Comparison of ENCODE assay signal across 17 mouse cellular contexts in genomic region chr4:139234261-139234660, GRCm38 (mm10).
"Had no signal": no experiment of that assay in that cellular context is flagged by ENCODE, and none has a peak within 500 bp of the region (broad histone marks: within the 10 kb centered on the region; RNA-seq: fewer than 3 reads in every experiment).

No protein-coding gene starts in this region.

- H3K27me3 ChIP-seq: liver, embryonic 13.5 days; megakaryocyte, embryonic 14.5 days; midbrain, embryonic 13.5 days; neural tube, embryonic 13.5 days; stomach, embryonic 15.5 days had no signal

- H3K27ac ChIP-seq: kidney, postnatal 0 days; liver, embryonic 13.5 days; midbrain, embryonic 10.5 days; midbrain, embryonic 13.5 days; neural tube, embryonic 13.5 days; stomach, embryonic 15.5 days had no signal

- H3K4me2 ChIP-seq: liver, embryonic 13.5 days; lung, embryonic 14.5 days; midbrain, embryonic 13.5 days; neural tube, embryonic 13.5 days; stomach, embryonic 15.5 days had no signal

- H3K36me3 ChIP-seq: stomach, embryonic 15.5 days had no signal

- H3K9ac ChIP-seq: liver, embryonic 13.5 days; lung, embryonic 14.5 days; midbrain, embryonic 13.5 days; neural tube, embryonic 13.5 days; stomach, embryonic 15.5 days had no signal

- H3K4me3 ChIP-seq: liver, embryonic 13.5 days; midbrain, embryonic 10.5 days; midbrain, embryonic 13.5 days; myocyte; neural tube, embryonic 13.5 days; stomach, embryonic 15.5 days had no signal

- DNase-seq: kidney, adult 2 months; kidney, postnatal 25 days; liver, embryonic 13.5 days; lung, embryonic 14.5 days; retina, postnatal 1 day; right cerebral cortex, postnatal 25 days; spleen, adult 18-20 months; thymus, postnatal 25 days had no signal

- H3K9me3 ChIP-seq: liver, embryonic 13.5 days; megakaryocyte, embryonic 14.5 days; midbrain, embryonic 10.5 days; midbrain, embryonic 13.5 days; neural tube, embryonic 13.5 days; stomach, embryonic 15.5 days had no signal

- ATAC-seq: lung, postnatal 0 days; midbrain, embryonic 13.5 days; midbrain, embryonic 16.5 days had no signal
